Mouse (Mus musculus): Measurements from ENCODE around the gene Lrrn4cl. TPM values are rescaled to one million over a fixed set of nuclear protein-coding genes. Genes with fewer than 3 reads are reported as not detected.
A peak's percentile ranks its signal among the peaks of the same experiment; 100 is the strongest.
"Not testable (repeated sequence)": the region's sequence is repeated elsewhere in the genome, so short reads cannot be mapped to it uniquely, and the experiment has no call there.

The Lrrn4cl gene
- 1 to 10 TPM; 4.2 to 5.1 TPM for total RNA-seq (2021)

- DNase-seq = peak; percentile 47 to 67
Measured at GRCm38 (mm10) chr19:8850402-8850901, at the start of gene Lrrn4cl. Lrrn4cl (plus strand) TSS chr19:8850768.

GRCm38 (mm10) chr19:8802130-8802821 lies 48.3 kb upstream of the Lrrn4cl start, which contains the start of gene Zbtb3:
Zbtb3 (plus strand) TSS chr19:8802555.
- intact Hi-C loops (cut with DNase I) = loop anchor here (2.0 to 5.0 kb wide), 2 partner anchors 17 to 45 kb away; partner anchors contain the start of genes Nxf1 and Ttc9c
- DNase-seq = peak; percentile 97

More at GRCm38 (mm10) chr19:8850402-8850901, at the start of gene Lrrn4cl:
- intact Hi-C loops (cut with DNase I) = no loop called here

GRCm38 (mm10) chr19:8803204-8803780 lies 47.3 kb upstream of the Lrrn4cl start:
- intact Hi-C loops (cut with DNase I) = loop anchor here (2.0 to 5.0 kb wide), 2 partner anchors 16 to 46 kb away; partner anchors contain the start of genes Nxf1 and Ttc9c
- DNase-seq = no peak

- intact Hi-C loops (cut with DNase I) = loop anchor here (2.0 to 5.0 kb wide), 2 partner anchors 15 to 47 kb away; partner anchors contain the start of genes Nxf1 and Ttc9c
- DNase-seq = no peak
Measured at GRCm38 (mm10) chr19:8803879-8804660, 46.5 kb upstream of the Lrrn4cl start.

- DNase-seq = no peak
- intact Hi-C loops (cut with DNase I) = no loop called here
Measured at GRCm38 (mm10) chr19:8806810-8807209, 43.8 kb upstream of the Lrrn4cl start.

GRCm38 (mm10) chr19:8815812-8816211 lies 34.8 kb upstream of the Lrrn4cl start:
- DNase-seq = no peak
- intact Hi-C loops (cut with DNase I) = no loop called here

GRCm38 (mm10) chr19:8817001-8817400 lies 33.6 kb upstream of the Lrrn4cl start:
- intact Hi-C loops (cut with DNase I) = no loop called here
- DNase-seq = no peak

- no peak for DNase-seq
- intact Hi-C loops (cut with DNase I) = loop anchor here (2.0 kb wide), 1 partner anchor 16 kb away; the partner anchor contains the start of gene Zbtb3
Measured at GRCm38 (mm10) chr19:8818301-8818798, 32.2 kb upstream of the Lrrn4cl start.

GRCm38 (mm10) chr19:8818801-8819595 lies 31.6 kb upstream of the Lrrn4cl start, which contains the start of gene Ttc9c:
Ttc9c (minus strand) TSS chr19:8819333.
- intact Hi-C loops (cut with DNase I) = loop anchor here (2.0 kb wide), 1 partner anchor 16 kb away; the partner anchor contains the start of gene Zbtb3
- DNase-seq = peak; percentile 97 to 98

- DNase-seq = peak; percentile 99
- intact Hi-C loops (cut with DNase I) = loop anchor here (2.0 kb wide), 2 partner anchors 17 kb away; partner anchors contain the start of genes Bscl2 and Zbtb3
Measured at GRCm38 (mm10) chr19:8819596-8820423, 30.8 kb upstream of the Lrrn4cl start, which contains the start of gene Hnrnpul2. Hnrnpul2 (plus strand) TSS chr19:8820010.

GRCm38 (mm10) chr19:8820424-8820956 lies 30.1 kb upstream of the Lrrn4cl start:
- no peak for DNase-seq
- intact Hi-C loops (cut with DNase I) = loop anchor here (2.0 kb wide), 1 partner anchor 16 kb away; the partner anchor contains the start of gene Bscl2

GRCm38 (mm10) chr19:8821146-8821545 lies 29.4 kb upstream of the Lrrn4cl start:
- intact Hi-C loops (cut with DNase I) = loop anchor here (2.0 kb wide), 1 partner anchor 16 kb away; the partner anchor contains the start of gene Bscl2
- no peak for DNase-seq

- no peak for DNase-seq
- intact Hi-C loops (cut with DNase I) = no loop called here
Measured at GRCm38 (mm10) chr19:8822696-8823095, 27.9 kb upstream of the Lrrn4cl start.

GRCm38 (mm10) chr19:8829660-8830059 lies 20.9 kb upstream of the Lrrn4cl start, which contains the start of gene AC129217.1:
AC129217.1 (plus strand) TSS chr19:8829773.
- DNase-seq = no peak
- intact Hi-C loops (cut with DNase I) = no loop called here

GRCm38 (mm10) chr19:8830664-8831063 lies 19.9 kb upstream of the Lrrn4cl start:
- intact Hi-C loops (cut with DNase I) = no loop called here
- DNase-seq = no peak

- no peak for DNase-seq
- intact Hi-C loops (cut with DNase I) = no loop called here
Measured at GRCm38 (mm10) chr19:8831262-8831661, 19.3 kb upstream of the Lrrn4cl start.

GRCm38 (mm10) chr19:8832971-8833370 lies 17.6 kb upstream of the Lrrn4cl start:
- intact Hi-C loops (cut with DNase I) = no loop called here
- DNase-seq = no peak

GRCm38 (mm10) chr19:8836327-8836726 lies 14.2 kb upstream of the Lrrn4cl start:
- intact Hi-C loops (cut with DNase I) = loop anchor here (2.0 kb wide), 1 partner anchor 16 kb away; the partner anchor contains the start of gene Hnrnpul2
- DNase-seq = not testable (repeated sequence)

Measured in heart, postnatal 10 days (tissue).